Mouse (Mus musculus): ENCODE measurements around the gene Rab3c. TPM values are rescaled to one million over a fixed set of nuclear protein-coding genes. Genes with fewer than 3 reads are reported as not detected.

Gene Rab3c
- polyA plus RNA-seq, 1 experiment from 2014 or later: 3.1 TPM

- no peak for ATAC-seq (ENCODE audit: low FRiP score, low TSS enrichment)
Observed at GRCm38 (mm10) chr13:110248481-110248880, 32.3 kb downstream of the Rab3c start.

DNA sequence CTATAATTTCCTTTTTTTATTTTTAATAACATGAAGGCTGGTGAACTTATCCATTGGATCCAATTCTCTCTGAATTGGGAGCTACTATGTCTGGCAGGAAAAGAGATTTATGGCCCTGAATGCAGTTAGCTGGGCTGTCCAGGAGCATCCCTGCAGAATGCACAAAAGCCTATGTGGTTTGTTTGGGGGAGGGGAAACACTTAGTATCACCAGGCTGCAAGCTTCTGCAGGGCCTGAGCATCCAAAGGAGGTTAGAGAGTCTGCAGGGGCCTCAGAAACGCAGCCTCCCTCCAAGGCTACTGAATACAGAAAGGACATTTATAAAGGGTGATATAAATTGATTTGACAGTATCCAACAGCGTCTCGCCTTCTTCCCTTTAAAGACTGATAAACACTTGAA lies 41.8 kb downstream of the Rab3c start:
- Histone ChIP-seq H3K27me3 (ENCODE audit: control insufficient read depth, insufficient read depth, low read length) (no peaks in the 10 kb centered on the region), H3K4me3 (ENCODE audit: low read depth, low read length) (no peak overlapping the region), H3K4me2 (replicated peaks; ENCODE audit: low read depth) (no peak overlapping the region), H3K4me1 (replicated peaks; ENCODE audit: control insufficient read depth, insufficient read depth) (no peaks in the 10 kb centered on the region), H3K9ac (ENCODE audit: low read length) (no peak overlapping the region), H3K27ac (replicated peaks) (no peak overlapping the region), H3K36me3 (ENCODE audit: control insufficient read depth, insufficient read depth, low read length) (no peaks in the 10 kb centered on the region), H3K9me3 (ENCODE audit: control insufficient read depth, low read length) (no peaks in the 10 kb centered on the region)
- WGBS: 35% methylated on average over 3 of the region's 3 CpGs
- DNase-seq (ENCODE audit: low spot score): no peak
- ATAC-seq (ENCODE audit: low FRiP score, low TSS enrichment): no peak
- no peak for TF ChIP-seq EP300 (optimal IDR thresholded peaks at IDR 0.05)
- TF ChIP-seq CTCF (IDR thresholded peaks at IDR 0.05; ENCODE audit: low read depth): no peak

More at GRCm38 (mm10) chr13:110248481-110248880, 32.3 kb downstream of the Rab3c start:
- H3K9ac ChIP-seq (ENCODE audit: low read length): no peak overlapping the region
- 76% methylated on average over 2 of the region's 2 CpGs for WGBS
- DNase-seq (ENCODE audit: low spot score): no peak
- no peak overlapping the region for H3K4me2 ChIP-seq (replicated peaks; ENCODE audit: low read depth)
- TF ChIP-seq CTCF (IDR thresholded peaks at IDR 0.05; ENCODE audit: low read depth): no peak
- no peak for TF ChIP-seq EP300 (optimal IDR thresholded peaks at IDR 0.05)
- no peaks in the 10 kb centered on the region for H3K9me3 ChIP-seq (ENCODE audit: control insufficient read depth, low read length)
- no peak overlapping the region for H3K4me3 ChIP-seq (ENCODE audit: low read depth, low read length)
- H3K36me3 ChIP-seq (ENCODE audit: control insufficient read depth, insufficient read depth, low read length): no peaks in the 10 kb centered on the region
- no peaks in the 10 kb centered on the region for H3K4me1 ChIP-seq (replicated peaks; ENCODE audit: control insufficient read depth, insufficient read depth)
- no peak overlapping the region for H3K27ac ChIP-seq (replicated peaks)
- no peaks in the 10 kb centered on the region for H3K27me3 ChIP-seq (ENCODE audit: control insufficient read depth, insufficient read depth, low read length)

GRCm38 (mm10) chr13:110237209-110237935 lies 43.4 kb downstream of the Rab3c start:
- Histone ChIP-seq H3K4me1 (replicated peaks; ENCODE audit: control insufficient read depth, insufficient read depth) (no peaks in the 10 kb centered on the region), H3K9ac (ENCODE audit: low read length) (no peak overlapping the region), H3K36me3 (ENCODE audit: control insufficient read depth, insufficient read depth, low read length) (no peaks in the 10 kb centered on the region), H3K27me3 (ENCODE audit: control insufficient read depth, insufficient read depth, low read length) (no peaks in the 10 kb centered on the region), H3K4me2 (replicated peaks; ENCODE audit: low read depth) (no peak overlapping the region), H3K9me3 (ENCODE audit: control insufficient read depth, low read length) (no peaks in the 10 kb centered on the region), H3K27ac (replicated peaks) (no peak overlapping the region), H3K4me3 (ENCODE audit: low read depth, low read length) (no peak overlapping the region)
- ATAC-seq (ENCODE audit: low FRiP score, low TSS enrichment): no peak
- WGBS: 15% methylated on average over 10 of the region's 10 CpGs
- no peak for DNase-seq (ENCODE audit: low spot score)
- TF ChIP-seq CTCF (IDR thresholded peaks at IDR 0.05; ENCODE audit: low read depth) (no peak), EP300 (optimal IDR thresholded peaks at IDR 0.05) (no peak)

GRCm38 (mm10) chr13:110233364-110233763 lies 47.4 kb downstream of the Rab3c start:
- H3K4me2 ChIP-seq (replicated peaks; ENCODE audit: low read depth): no peak overlapping the region
- 91% methylated on average over 5 of the region's 5 CpGs for WGBS
- no peak overlapping the region for H3K27ac ChIP-seq (replicated peaks)
- no peak overlapping the region for H3K4me3 ChIP-seq (ENCODE audit: low read depth, low read length)
- no peak for DNase-seq (ENCODE audit: low spot score)
- H3K36me3 ChIP-seq (ENCODE audit: control insufficient read depth, insufficient read depth, low read length): no peaks in the 10 kb centered on the region
- H3K4me1 ChIP-seq (replicated peaks; ENCODE audit: control insufficient read depth, insufficient read depth): no peaks in the 10 kb centered on the region
- no peak overlapping the region for H3K9ac ChIP-seq (ENCODE audit: low read length)
- no peaks in the 10 kb centered on the region for H3K27me3 ChIP-seq (ENCODE audit: control insufficient read depth, insufficient read depth, low read length)
- TF ChIP-seq CTCF (IDR thresholded peaks at IDR 0.05; ENCODE audit: low read depth): no peak
- no peak for TF ChIP-seq EP300 (optimal IDR thresholded peaks at IDR 0.05)
- H3K9me3 ChIP-seq (ENCODE audit: control insufficient read depth, low read length): no peaks in the 10 kb centered on the region
- no peak for ATAC-seq (ENCODE audit: low FRiP score, low TSS enrichment)

DNA sequence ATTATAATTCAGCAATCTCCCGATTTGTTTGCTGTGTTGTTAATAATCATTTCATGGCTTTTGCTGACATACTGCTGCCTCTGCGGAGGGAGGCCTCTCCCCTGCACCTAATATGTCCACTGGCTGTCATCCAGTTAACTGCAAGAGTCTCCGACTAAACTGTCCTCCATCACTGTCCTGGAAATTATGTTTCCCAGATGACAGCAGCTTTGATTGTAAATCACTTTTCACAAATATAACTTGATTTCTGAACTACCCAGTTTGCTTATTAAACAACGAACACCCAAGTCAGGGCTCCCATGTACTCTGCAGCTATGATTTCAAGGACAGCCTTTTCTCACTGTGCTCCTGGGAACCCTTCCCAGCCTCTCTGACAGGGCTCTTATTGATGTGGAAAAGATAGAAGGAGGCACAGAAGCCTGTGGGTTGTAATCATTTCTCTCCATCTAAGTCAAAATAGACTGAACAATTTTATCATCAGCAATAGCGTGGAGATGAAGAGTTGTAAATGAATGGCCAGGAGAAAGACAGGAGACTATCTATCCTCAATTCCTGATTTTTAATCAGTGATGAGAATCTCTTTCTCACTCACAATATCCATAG lies 49.6 kb downstream of the Rab3c start:
- DNase-seq (ENCODE audit: low spot score) (no peak), ATAC-seq (ENCODE audit: low FRiP score, low TSS enrichment) (no peak)
- TF ChIP-seq EP300 (optimal IDR thresholded peaks at IDR 0.05) (no peak), CTCF (IDR thresholded peaks at IDR 0.05; ENCODE audit: low read depth) (no peak)
- 49% methylated on average over 5 of the region's 5 CpGs for WGBS
- Histone ChIP-seq H3K9ac (ENCODE audit: low read length) (no peak overlapping the region), H3K4me2 (replicated peaks; ENCODE audit: low read depth) (no peak overlapping the region), H3K27ac (replicated peaks) (no peak overlapping the region), H3K4me3 (ENCODE audit: low read depth, low read length) (no peak overlapping the region), H3K36me3 (ENCODE audit: control insufficient read depth, insufficient read depth, low read length) (no peaks in the 10 kb centered on the region), H3K4me1 (replicated peaks; ENCODE audit: control insufficient read depth, insufficient read depth) (no peaks in the 10 kb centered on the region), H3K9me3 (ENCODE audit: control insufficient read depth, low read length) (no peaks in the 10 kb centered on the region), H3K27me3 (ENCODE audit: control insufficient read depth, insufficient read depth, low read length) (no peaks in the 10 kb centered on the region)

GRCm38 (mm10) chr13:110230046-110230445 lies 50.8 kb downstream of the Rab3c start:
- Histone ChIP-seq H3K4me2 (replicated peaks; ENCODE audit: low read depth) (no peak overlapping the region), H3K27me3 (ENCODE audit: control insufficient read depth, insufficient read depth, low read length) (no peaks in the 10 kb centered on the region), H3K9me3 (ENCODE audit: control insufficient read depth, low read length) (no peaks in the 10 kb centered on the region), H3K4me3 (ENCODE audit: low read depth, low read length) (no peak overlapping the region), H3K36me3 (ENCODE audit: control insufficient read depth, insufficient read depth, low read length) (no peaks in the 10 kb centered on the region), H3K27ac (replicated peaks) (no peak overlapping the region), H3K9ac (ENCODE audit: low read length) (no peak overlapping the region), H3K4me1 (replicated peaks; ENCODE audit: control insufficient read depth, insufficient read depth) (no peaks in the 10 kb centered on the region)
- ATAC-seq (ENCODE audit: low FRiP score, low TSS enrichment): no peak
- no peak for DNase-seq (ENCODE audit: low spot score)
- WGBS: 65% methylated on average over 4 of the region's 4 CpGs
- no peak for TF ChIP-seq EP300 (optimal IDR thresholded peaks at IDR 0.05)
- no peak for TF ChIP-seq CTCF (IDR thresholded peaks at IDR 0.05; ENCODE audit: low read depth)

Measured in stomach, postnatal 0 days (tissue).